ENCODE assay signal across 7 mouse cellular contexts in the genomic region with DNA sequence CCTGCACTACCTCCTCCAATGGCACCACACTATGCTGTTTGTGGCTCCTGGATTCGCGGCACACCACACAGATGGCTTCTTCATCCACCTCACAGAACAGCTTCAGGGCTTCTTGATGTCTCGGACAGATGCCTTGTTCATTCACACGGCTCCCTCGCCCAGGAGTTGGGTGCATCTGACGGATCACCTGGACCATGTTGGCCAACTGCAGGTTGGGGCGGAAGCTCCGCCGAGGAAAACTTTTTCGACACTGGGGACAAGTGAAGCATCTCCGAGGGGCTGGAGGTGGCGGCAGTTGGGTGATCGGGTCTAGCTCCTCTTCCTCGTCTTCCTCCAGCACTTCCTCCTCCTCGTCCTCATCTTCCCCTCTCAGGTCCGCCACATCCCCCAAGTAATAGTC. TPM values are rescaled to one million over a fixed set of nuclear protein-coding genes. Genes with fewer than 3 reads are reported as not detected.
DNase-seq lines count a peak whose midpoint lies in the region; ATAC-seq and TF ChIP-seq lines count a peak whose summit lies in the region.

No protein-coding gene starts in this region.

- ATAC-seq in lung, embryonic 15.5 days (ENCODE audit: borderline replicate concordance, extremely low read depth, low FRiP score, low TSS enrichment) = no peak
- no peak for ATAC-seq in forebrain, embryonic 11.5 days (replicated peaks; ENCODE audit: low FRiP score)
- ATAC-seq in intestine, embryonic 16.5 days = no peak

- no peaks in the 10 kb centered on the region for H3K9me3 ChIP-seq in lung, embryonic 15.5 days
- no peaks in the 10 kb centered on the region for H3K9me3 ChIP-seq in forebrain, embryonic 11.5 days (ENCODE audit: control insufficient read depth, low read length)
- H3K9me3 ChIP-seq in intestine, embryonic 16.5 days (ENCODE audit: control insufficient read depth, low read length) = no peaks in the 10 kb centered on the region

- DNase-seq in lung, postnatal 36 days = no peak
- no peak for DNase-seq in forebrain, embryonic 11.5 days (ENCODE audit: low spot score)
- no peak for DNase-seq in c-Kit-positive CD71-positive TER-119-positive erythroid progenitor cells, embryonic 14.5 days (ENCODE audit: low spot score)
- no peak for DNase-seq in embryo, embryonic 10.5 days (ENCODE audit: low spot score)

- peaks cover 23% of the 10 kb centered on the region for H3K36me3 ChIP-seq in lung, embryonic 15.5 days
- no peaks in the 10 kb centered on the region; the same call in 1 of the 2 replicates for H3K36me3 ChIP-seq in forebrain, embryonic 11.5 days (ENCODE audit: control insufficient read depth, insufficient read depth, low read length)
- H3K36me3 ChIP-seq in intestine, embryonic 16.5 days (ENCODE audit: control insufficient read depth, insufficient read depth, low read length) = no peaks in the 10 kb centered on the region

- H3K4me3 ChIP-seq in lung, embryonic 15.5 days = peak overlapping the region; percentile 82
- peak overlapping the region; percentile 77 for H3K4me3 ChIP-seq in forebrain, embryonic 11.5 days (ENCODE audit: low read depth, low read length)
- H3K4me3 ChIP-seq in intestine, embryonic 16.5 days (ENCODE audit: low read length) = peak overlapping the region; percentile 83
- peak overlapping the region; percentile 96 for H3K4me3 ChIP-seq in olfactory bulb, adult 2 months (ENCODE audit: insufficient read depth, low read depth, low read length)

- no peaks in the 10 kb centered on the region for H3K27me3 ChIP-seq in lung, embryonic 15.5 days
- no peaks in the 10 kb centered on the region for H3K27me3 ChIP-seq in forebrain, embryonic 11.5 days (ENCODE audit: control insufficient read depth, insufficient read depth, low read length)
- no peaks in the 10 kb centered on the region for H3K27me3 ChIP-seq in intestine, embryonic 16.5 days (replicated peaks; ENCODE audit: control insufficient read depth, insufficient read depth, low read length)

- H3K4me2 ChIP-seq in lung, embryonic 15.5 days = peak overlapping the region; percentile 77
- peak overlapping the region; percentile 82 for H3K4me2 ChIP-seq in forebrain, embryonic 11.5 days (ENCODE audit: low read depth, low read length, severe bottlenecking)
- peak overlapping the region; percentile 81 for H3K4me2 ChIP-seq in intestine, embryonic 16.5 days (ENCODE audit: low read depth, low read length)

- no peak for TF ChIP-seq CTCF in olfactory bulb, adult 2 months (IDR thresholded peaks at IDR 0.05; ENCODE audit: insufficient read depth, low read depth, low read length)

- WGBS in lung, embryonic 15.5 days = 68% methylated on average over 16 of the region's 16 CpGs
- 81% methylated on average over 16 of the region's 16 CpGs for WGBS in forebrain, embryonic 11.5 days
- WGBS in intestine, embryonic 16.5 days = 70% methylated on average over 16 of the region's 16 CpGs
- WGBS in olfactory bulb, adult 2 months = 66% methylated on average over 16 of the region's 16 CpGs

- TF ChIP-seq POLR2A in olfactory bulb, adult 2 months (IDR thresholded peaks at IDR 0.05; ENCODE audit: insufficient read depth, low read depth, low read length) = no peak

- no peak overlapping the region for H3K27ac ChIP-seq in lung, embryonic 15.5 days
- H3K27ac ChIP-seq in forebrain, embryonic 11.5 days (ENCODE audit: low read depth, low read length) = no peak overlapping the region
- no peak overlapping the region for H3K27ac ChIP-seq in intestine, embryonic 16.5 days (ENCODE audit: low read length)
- H3K27ac ChIP-seq in olfactory bulb, adult 2 months (ENCODE audit: insufficient read depth, low read depth, low read length) = no peak overlapping the region

- H3K9ac ChIP-seq in lung, embryonic 15.5 days = no peak overlapping the region; the same call in 1 of the 2 replicates
- H3K9ac ChIP-seq in forebrain, embryonic 11.5 days (ENCODE audit: low read length) = peak overlapping the region; percentile 65
- H3K9ac ChIP-seq in intestine, embryonic 16.5 days (ENCODE audit: low read depth, low read length) = peak overlapping the region; percentile 88

- peaks cover 24% of the 10 kb centered on the region for H3K4me1 ChIP-seq in lung, embryonic 15.5 days
- peaks cover 6% of the 10 kb centered on the region for H3K4me1 ChIP-seq in forebrain, embryonic 11.5 days (replicated peaks; ENCODE audit: control insufficient read depth, insufficient read depth, low read length)
- peaks cover 22% of the 10 kb centered on the region for H3K4me1 ChIP-seq in intestine, embryonic 16.5 days (ENCODE audit: control insufficient read depth, insufficient read depth, low read length)
- H3K4me1 ChIP-seq in olfactory bulb, adult 2 months (ENCODE audit: control insufficient read depth, insufficient read depth, low read length) = peaks cover 10% of the 10 kb centered on the region

RNA-seq across cellular contexts. Expression of a gene that starts 1.3 kb away (rescaled TPM):
- 5.4 and 5.7 TPM in 2 replicates for polyA plus RNA-seq in lung, embryonic 15.5 days (2015; fragmentation: Nextera tagmentation; extraction: Ambion mirVana)
- 4.5 and 5.6 TPM in 2 replicates for polyA plus RNA-seq in forebrain, embryonic 11.5 days (2014; fragmentation: Nextera tagmentation; extraction: Ambion mirVana)
- polyA plus RNA-seq in intestine, embryonic 16.5 days (2015; fragmentation: Nextera tagmentation; extraction: Ambion mirVana) = 4.1 and 5.9 TPM in 2 replicates
- not detected in 2 replicates for polyA plus RNA-seq in olfactory bulb, adult 2 months (2012; ENCODE audit: insufficient read depth, insufficient read length, low replicate concordance, missing spikeins)

RNA-seq across cellular contexts. Expression of a gene that starts 10.1 kb away (rescaled TPM):
- polyA plus RNA-seq in lung, embryonic 15.5 days (2015; fragmentation: Nextera tagmentation; extraction: Ambion mirVana) = 0.54 and 1.1 TPM in 2 replicates
- 0.51 and 2.1 TPM in 2 replicates for polyA plus RNA-seq in forebrain, embryonic 11.5 days (2014; fragmentation: Nextera tagmentation; extraction: Ambion mirVana)
- polyA plus RNA-seq in intestine, embryonic 16.5 days (2015; fragmentation: Nextera tagmentation; extraction: Ambion mirVana) = 0.78 and 1.2 TPM in 2 replicates
- not detected in 2 replicates for polyA plus RNA-seq in olfactory bulb, adult 2 months (2012; ENCODE audit: insufficient read depth, insufficient read length, low replicate concordance, missing spikeins)

RNA-seq across cellular contexts. Expression of a gene that starts 10.6 kb away (rescaled TPM):
- polyA plus RNA-seq in lung, embryonic 15.5 days (2015; fragmentation: Nextera tagmentation; extraction: Ambion mirVana) = 3.0 and 8.2 TPM in 2 replicates
- 12.3 and 12.7 TPM in 2 replicates for polyA plus RNA-seq in forebrain, embryonic 11.5 days (2014; fragmentation: Nextera tagmentation; extraction: Ambion mirVana)
- 1.3 and 1.4 TPM in 2 replicates for polyA plus RNA-seq in intestine, embryonic 16.5 days (2015; fragmentation: Nextera tagmentation; extraction: Ambion mirVana)
- not detected in 2 replicates for polyA plus RNA-seq in olfactory bulb, adult 2 months (2012; ENCODE audit: insufficient read depth, insufficient read length, low replicate concordance, missing spikeins)

RNA-seq across cellular contexts. Expression of a gene that starts 15.7 kb away (rescaled TPM):
- 699 and 713 TPM in 2 replicates for polyA plus RNA-seq in lung, embryonic 15.5 days (2015; fragmentation: Nextera tagmentation; extraction: Ambion mirVana)
- polyA plus RNA-seq in forebrain, embryonic 11.5 days (2014; fragmentation: Nextera tagmentation; extraction: Ambion mirVana) = 648 and 653 TPM in 2 replicates
- 713 and 755 TPM in 2 replicates for polyA plus RNA-seq in intestine, embryonic 16.5 days (2015; fragmentation: Nextera tagmentation; extraction: Ambion mirVana)
- polyA plus RNA-seq in olfactory bulb, adult 2 months (2012; ENCODE audit: insufficient read depth, insufficient read length, low replicate concordance, missing spikeins) = 2,873 TPM in 1 of 2 replicates, not detected in the other

RNA-seq across cellular contexts. Expression of a gene that starts 55.6 kb away (rescaled TPM):
- 9.6 and 11.8 TPM in 2 replicates for polyA plus RNA-seq in lung, embryonic 15.5 days (2015; fragmentation: Nextera tagmentation; extraction: Ambion mirVana)
- 1.5 TPM in 2 replicates for polyA plus RNA-seq in forebrain, embryonic 11.5 days (2014; fragmentation: Nextera tagmentation; extraction: Ambion mirVana)
- 15.6 and 15.8 TPM in 2 replicates for polyA plus RNA-seq in intestine, embryonic 16.5 days (2015; fragmentation: Nextera tagmentation; extraction: Ambion mirVana)
- 204 TPM in 1 of 2 replicates, not detected in the other for polyA plus RNA-seq in olfactory bulb, adult 2 months (2012; ENCODE audit: insufficient read depth, insufficient read length, low replicate concordance, missing spikeins)
